Mouse (Mus musculus) kidney, adult 2 months (tissue): ENCODE data around the gene Slc22a23.

Experiments
- CTCF ChIP-seq: fragments of 200-500 bp; conservative IDR thresholded peaks from 2 replicates; pipeline ENCODE4 v1.5.1; 2011; ENCODE audit warnings: low read depth, mild to moderate bottlenecking, control low read depth, low read length, moderate library complexity, mixed read lengths; ENCODE audit not compliant: insufficient read depth, insufficient read length
- POLR2A ChIP-seq: fragments of 200-500 bp; IDR thresholded peaks from one replicate; pipeline ENCODE4 v1.6.1; 2011; ENCODE audit warnings: low read depth, low read length, control low read depth

GRCm38 (mm10) chr13:34153254-34154011 is 191.5 kb downstream of the Slc22a23 start:
- TF ChIP-seq CTCF (no peak), POLR2A (no peak)
